Mouse (Mus musculus) CD8-positive naive resting alpha-beta T cell, adult 57 days (primary cell): ENCODE measurements around the gene Htr2c. TPM values are rescaled to one million over a fixed set of nuclear protein-coding genes. Genes with fewer than 3 reads are reported as not detected.

Experiments
- total RNA-seq: library from RNA; stranded (reverse); gene quantifications from one replicate; pipeline ENCODE4 v1.2.4, GENCODE M21; 2023

Gene Htr2c
- total RNA-seq, result not detected

DNA sequence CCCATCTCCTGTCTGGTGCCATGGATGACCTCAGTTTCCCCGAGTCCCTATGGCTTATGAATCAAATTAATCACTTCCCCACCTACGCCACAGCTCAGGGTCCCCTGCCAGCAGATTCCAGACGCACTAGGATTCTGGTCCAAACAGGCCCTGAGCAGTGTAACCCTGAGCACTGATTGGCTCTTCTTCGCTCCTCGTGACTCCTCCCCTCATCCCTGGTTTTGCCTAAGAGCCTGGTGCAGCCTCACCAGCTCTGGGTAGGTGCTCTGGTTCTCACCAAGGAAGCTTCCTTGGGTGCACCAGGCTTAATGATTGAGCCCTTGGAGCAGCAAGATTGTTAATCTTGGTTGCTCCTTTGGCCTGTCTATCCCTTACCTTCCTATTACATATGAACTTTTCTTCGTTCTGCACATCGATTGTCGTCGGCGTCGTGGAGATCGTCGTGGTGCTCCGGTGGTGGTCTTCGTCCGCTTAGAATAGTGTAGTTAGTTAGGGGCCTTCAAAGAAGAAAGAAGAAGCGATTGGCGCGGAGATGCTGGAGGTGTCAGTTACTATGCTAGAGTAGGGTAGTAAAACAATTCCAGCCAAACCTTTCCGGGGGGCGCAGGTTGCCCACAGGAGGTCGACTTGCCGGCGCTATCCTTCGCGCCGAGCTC, at the start of gene Htr2c:
TSS of gene Htr2c (plus strand) at position 256 of the 656 bp plus-strand sequence.

